In the genomic region with DNA sequence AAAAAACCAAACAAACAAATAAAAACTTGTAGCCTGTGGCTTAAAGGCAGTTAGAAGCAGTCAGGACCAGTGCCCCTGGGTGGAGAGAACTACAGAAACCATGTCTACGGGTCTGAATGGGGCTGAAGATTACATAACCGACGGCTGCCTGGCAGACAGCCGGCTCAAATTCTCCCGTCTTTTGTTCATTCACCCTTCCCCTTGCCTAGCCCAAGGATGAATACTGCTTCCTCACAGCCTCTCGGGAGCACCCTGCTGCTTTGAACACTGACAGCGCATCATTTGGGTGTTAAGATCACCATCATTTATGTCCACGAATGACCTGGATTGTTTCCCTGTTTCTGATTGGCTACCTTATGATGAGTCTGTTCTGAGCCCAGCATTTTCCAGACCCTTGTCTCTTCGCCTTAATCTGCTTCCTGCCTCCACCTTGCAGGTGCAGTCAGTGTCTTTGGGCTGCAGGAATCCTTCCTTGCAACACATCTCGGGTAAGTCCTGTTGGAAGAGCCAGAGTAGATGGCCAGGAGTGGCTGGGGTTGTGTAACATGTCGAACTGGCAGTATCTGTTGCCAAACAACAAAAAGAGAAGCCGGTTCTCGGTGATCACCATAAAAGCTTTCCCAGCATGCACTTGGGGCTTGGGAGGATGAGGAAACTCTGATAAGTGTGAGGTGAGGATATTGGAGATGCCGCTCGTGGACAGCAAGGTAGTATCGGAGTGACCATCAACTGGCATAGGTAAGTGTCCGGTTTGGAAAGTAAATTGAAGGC, we compare ENCODE assay signal across 10 mouse cellular contexts. TPM values are rescaled to one million over a fixed set of nuclear protein-coding genes. Genes with fewer than 3 reads are reported as not detected.
DNase-seq lines count a peak whose midpoint lies in the region.
"Had no signal": no experiment of that assay in that cellular context is flagged by ENCODE, and none has a peak within 500 bp of the region (broad histone marks: within the 10 kb centered on the region; RNA-seq: fewer than 3 reads in every experiment).

A gene (plus strand): TSS at position 641 of the 771 bp plus-strand sequence.

- peak; percentile 25 for DNase-seq in adrenal gland, adult 2 months
- no peak for DNase-seq in adrenal gland, postnatal 25 days
- DNase-seq in left cerebral cortex, adult 8-10 months (ENCODE audit: low spot score in 2 of 2): peak; percentile 40
- no peak for DNase-seq in left cerebral cortex, adult 11 months (ENCODE audit: low spot score)
- DNase-seq in cerebellum, adult 18-20 months: peak; percentile 21 to 41
- DNase-seq in left cerebral cortex, postnatal 14 days (ENCODE audit: low spot score in 2 of 2): peak in 1 of 2 experiments; percentile 17
- no peak for DNase-seq in embryo, embryonic 10.5 days (ENCODE audit: low spot score)
- no peak for DNase-seq in spleen, postnatal 10 days (ENCODE audit: low spot score in 2 of 2)
- DNase-seq: heart, adult 2 months; thymus, postnatal 25 days had no signal

- intact Hi-C loops in left cerebral cortex, postnatal 14 days (cut with DNase I): no loop called here

RNA-seq across cellular contexts. Expression of the gene that starts here (rescaled TPM):
- 1 to 10 TPM; 2.9 to 5.4 TPM for total RNA-seq in adrenal gland, adult 2 months (2021)
- polyA plus RNA-seq in adrenal gland, adult 2 months (2012; rRNA removed): 1.6 and 1.9 TPM in 2 replicates
- total RNA-seq in adrenal gland, postnatal 25 days (2021): 5.6 and 7.9 TPM in 2 replicates
- 10 to 100 TPM; 22.6 to 27.9 (median 23.8) TPM for total RNA-seq in left cerebral cortex, adult 8-10 months (2022)
- 10 to 100 TPM; 13.1 to 14.6 TPM for total RNA-seq in left cerebral cortex, postnatal 14 days (2021)

Comparison
In these comparisons a context has a peak if more than half of its experiments do, and no peak if none do; other contexts are left out.
1. DNase-seq: peak in adrenal gland, adult 2 months (single experiment), left cerebral cortex, adult 8-10 months (2 of 2) and cerebellum, adult 18-20 months (2 of 2); none in adrenal gland, postnatal 25 days (single experiment), left cerebral cortex, adult 11 months (single experiment), embryo, embryonic 10.5 days (single experiment) and spleen, postnatal 10 days (0 of 2).